Mouse (Mus musculus) neural tube, embryonic 11.5 days (tissue): Measurements from ENCODE around the gene Sec63. TPM values are rescaled to one million over a fixed set of nuclear protein-coding genes. Genes with fewer than 3 reads are reported as not detected.

Source experiments
- ATAC-seq: fragments of 200-750 bp; cut with Nextera tagmentation; 2 replicates; pipeline ENCODE4 v1.8.0; 2017; ENCODE audit warnings: moderate number of reproducible peaks, mild to moderate bottlenecking, moderate TSS enrichment, moderate library complexity; ENCODE audit not compliant: insufficient read depth, low FRiP score, low TSS enrichment
- DNase-seq: peaks from one replicate; pipeline ENCODE4 v3.0.0-alpha.2; 2015; ENCODE audit warnings: low spot score
- H3K27ac ChIP-seq: fragments of 300-500 bp; sonication (generic); 2 replicates; pipeline ENCODE4 v1.5.1; 2014; ENCODE audit warnings: low read depth, mild to moderate bottlenecking, low read length
- H3K27me3 ChIP-seq: fragments of 300-500 bp; sonication (generic); 2 replicates; pipeline ENCODE4 v1.6.1; 2014; ENCODE audit warnings: mild to moderate bottlenecking, low read length, mixed read lengths; ENCODE audit not compliant: control insufficient read depth, insufficient read depth
- H3K36me3 ChIP-seq: fragments of 300-500 bp; sonication (generic); 2 replicates; pipeline ENCODE4 v1.6.1; 2014; ENCODE audit warnings: mild to moderate bottlenecking, low read length, moderate library complexity, mixed read lengths; ENCODE audit not compliant: control insufficient read depth, insufficient read depth
- H3K4me1 ChIP-seq: fragments of 300-500 bp; sonication (generic); 2 replicates; pipeline ENCODE4 v1.6.1; 2014; ENCODE audit warnings: low read length, mixed read lengths; ENCODE audit not compliant: control insufficient read depth, insufficient read depth
- H3K4me2 ChIP-seq: fragments of 300-500 bp; sonication (generic); 2 replicates; pipeline ENCODE4 v1.6.1; 2014; ENCODE audit warnings: low read depth, mild to moderate bottlenecking, moderate library complexity
- H3K4me3 ChIP-seq: fragments of 300-500 bp; sonication (generic); 2 replicates; pipeline ENCODE4 v1.5.1; 2014; ENCODE audit warnings: low read depth, low read length
- H3K9ac ChIP-seq: fragments of 300-500 bp; sonication (generic); 2 replicates; pipeline ENCODE4 v1.6.1; 2014; ENCODE audit warnings: mild to moderate bottlenecking, low read length
- H3K9me3 ChIP-seq: fragments of 300-500 bp; sonication (generic); 2 replicates; pipeline ENCODE4 v1.6.1; 2016; ENCODE audit warnings: low read length; ENCODE audit not compliant: control insufficient read depth
- WGBS: fragments of 180-500 bp; shearing (Covaris S2); extraction: QIAGEN DNeasy Blood & Tissue Kit; methylation state at CpG from one replicate; pipeline ENCODE4 v1.1.7; 2014; 5-methylcytosine and 5-hydroxymethylcytosine counted together
- polyA plus RNA-seq: library from polyadenylated mRNA; unstranded; fragments of >200 nt; fragmentation: Nextera tagmentation; extraction: Ambion mirVana; gene quantifications from 2 replicates; pipeline ENCODE4 v1.2.1, GENCODE M21; 2014

Gene Sec63
- 30.4 and 36.0 TPM in 2 replicates for polyA plus RNA-seq

GRCm38 (mm10) chr10:42760999-42761900 is at the start of gene Sec63:
TSS of gene Sec63 (plus strand) at chr10:42761496.
- H3K36me3 ChIP-seq, result no peaks in the 10 kb centered on the region
- H3K4me3 ChIP-seq, result peak within 1 kb of the TSS; percentile 87
- peak within 1 kb of the TSS; percentile 84 for H3K27ac ChIP-seq
- ATAC-seq, result peak; percentile 95
- peak within 1 kb of the TSS; percentile 94 for H3K9ac ChIP-seq
- no peaks in the 10 kb centered on the region for H3K9me3 ChIP-seq
- H3K27me3 ChIP-seq, result no peaks in the 10 kb centered on the region
- peak; percentile 98 for DNase-seq
- H3K4me2 ChIP-seq, result peak within 1 kb of the TSS; percentile 86
- peaks cover 4% of the 10 kb centered on the region; the same call in 1 of the 2 replicates for H3K4me1 ChIP-seq
- WGBS, result under 1% methylated on average over 69 of the region's 81 CpGs

DNA sequence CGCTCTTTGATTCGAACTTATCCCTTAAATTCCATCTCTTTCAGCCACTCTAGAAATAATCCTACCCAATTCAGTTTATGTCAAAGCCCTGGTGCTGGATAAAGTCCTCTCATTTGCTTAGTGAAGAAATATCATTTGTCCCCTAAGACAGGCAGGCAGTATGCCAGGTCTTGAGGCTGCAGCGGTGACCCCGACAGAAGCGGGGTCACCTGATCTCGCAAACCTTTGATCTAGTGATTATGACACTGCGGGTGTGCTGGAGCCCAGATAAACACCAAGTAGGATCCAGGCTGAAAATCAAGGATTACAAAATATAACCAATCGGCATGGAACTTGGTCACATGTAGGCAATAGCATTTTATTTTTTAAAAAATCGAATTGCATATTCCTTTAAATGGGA is 46.6 kb upstream of the Sec63 start:
- ATAC-seq (no peak), DNase-seq (no peak)
- Histone ChIP-seq H3K4me1 (no peaks in the 10 kb centered on the region; the same call in 1 of the 2 replicates), H3K27me3 (0 out of 2 replicates have a peak, but pooled peaks cover 2% of the 10 kb centered on the region), H3K9ac (no peak overlapping the region), H3K9me3 (no peaks in the 10 kb centered on the region), H3K4me2 (no peak overlapping the region), H3K27ac (no peak overlapping the region), H3K4me3 (no peak overlapping the region), H3K36me3 (no peaks in the 10 kb centered on the region)
- 14% methylated on average over 9 of the region's 9 CpGs for WGBS

DNA sequence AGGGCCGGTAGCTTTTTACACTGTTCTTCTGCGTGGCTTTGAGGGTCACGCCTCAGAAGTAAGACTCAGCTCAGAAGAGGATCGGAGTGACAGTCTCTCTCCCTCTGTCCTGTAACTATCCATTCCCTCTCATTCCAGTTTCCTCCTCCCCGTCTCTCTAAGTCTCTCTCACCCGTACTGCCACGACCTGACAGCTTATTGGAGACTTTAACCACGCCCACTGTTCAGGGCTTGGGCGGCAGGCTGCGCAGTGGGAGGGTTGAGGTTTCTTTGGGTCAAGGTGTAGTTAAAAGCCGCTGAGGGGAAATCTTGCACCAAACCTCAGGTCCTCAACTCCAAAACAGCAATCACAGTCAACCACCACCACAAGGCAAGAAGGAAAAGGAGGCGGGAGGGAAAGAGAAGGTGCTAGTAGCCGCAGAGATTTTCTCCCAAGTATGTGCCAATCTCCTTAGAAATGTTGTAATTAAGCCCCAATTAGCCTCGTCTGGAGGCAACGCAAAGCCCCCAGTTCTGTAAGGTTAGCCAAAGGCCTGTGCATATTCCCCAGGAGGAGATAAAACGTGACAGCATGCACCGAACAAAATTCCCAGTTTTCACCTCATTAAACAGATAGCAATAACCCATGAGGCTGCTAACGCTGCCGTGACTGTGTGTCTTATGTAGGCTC is 45.8 kb upstream of the Sec63 start:
- Histone ChIP-seq H3K27me3 (0 out of 2 replicates have a peak, but pooled peaks cover 2% of the 10 kb centered on the region), H3K9ac (no peak overlapping the region), H3K4me1 (no peaks in the 10 kb centered on the region; the same call in 1 of the 2 replicates), H3K36me3 (no peaks in the 10 kb centered on the region), H3K9me3 (no peaks in the 10 kb centered on the region), H3K4me3 (no peak overlapping the region), H3K4me2 (peak overlapping the region; percentile 1; the same call in 1 of the 2 replicates), H3K27ac (no peak overlapping the region)
- ATAC-seq (no peak), DNase-seq (no peak)
- WGBS, result 15% methylated on average over 19 of the region's 19 CpGs

- WGBS, result 91% methylated on average over 5 of the region's 5 CpGs
These were observed 39.2 kb upstream of the Sec63 start for GRCm38 (mm10) chr10:42722116-42722515.

GRCm38 (mm10) chr10:42723275-42724232 is 37.7 kb upstream of the Sec63 start:
- Histone ChIP-seq H3K4me3 (no peak overlapping the region), H3K4me2 (no peak overlapping the region), H3K4me1 (no peaks in the 10 kb centered on the region), H3K9me3 (no peaks in the 10 kb centered on the region), H3K27ac (no peak overlapping the region), H3K36me3 (no peaks in the 10 kb centered on the region), H3K27me3 (no peaks in the 10 kb centered on the region), H3K9ac (no peak overlapping the region)
- ATAC-seq (no peak), DNase-seq (no peak)
- WGBS, result 65% methylated on average over 13 of the region's 13 CpGs

More at GRCm38 (mm10) chr10:42722116-42722515, 39.2 kb upstream of the Sec63 start:
- Histone ChIP-seq H3K4me2 (no peak overlapping the region), H3K36me3 (no peaks in the 10 kb centered on the region), H3K27ac (no peak overlapping the region), H3K4me1 (no peaks in the 10 kb centered on the region), H3K4me3 (no peak overlapping the region), H3K27me3 (no peaks in the 10 kb centered on the region), H3K9ac (no peak overlapping the region), H3K9me3 (no peaks in the 10 kb centered on the region)
- DNase-seq, result no peak
- ATAC-seq, result no peak

- Histone ChIP-seq H3K9me3 (no peaks in the 10 kb centered on the region), H3K27me3 (no peaks in the 10 kb centered on the region), H3K27ac (no peak overlapping the region), H3K4me3 (no peak overlapping the region), H3K36me3 (no peaks in the 10 kb centered on the region), H3K4me2 (no peak overlapping the region), H3K4me1 (no peaks in the 10 kb centered on the region), H3K9ac (no peak overlapping the region)
- DNase-seq (no peak), ATAC-seq (no peak)
- 77% methylated on average over 2 of the region's 2 CpGs for WGBS
These were observed 31.7 kb upstream of the Sec63 start for GRCm38 (mm10) chr10:42729607-42730006.

- H3K4me3 ChIP-seq, result no peak overlapping the region
- no peaks in the 10 kb centered on the region for H3K27me3 ChIP-seq
- 68% methylated on average over 5 of the region's 5 CpGs for WGBS
- no peak overlapping the region for H3K9ac ChIP-seq
- ATAC-seq, result no peak
- peak; percentile 33 for DNase-seq
- H3K4me2 ChIP-seq, result no peak overlapping the region
- no peaks in the 10 kb centered on the region for H3K36me3 ChIP-seq
- H3K4me1 ChIP-seq, result no peaks in the 10 kb centered on the region
- no peaks in the 10 kb centered on the region for H3K9me3 ChIP-seq
- no peak overlapping the region for H3K27ac ChIP-seq
These were observed 26.7 kb upstream of the Sec63 start for GRCm38 (mm10) chr10:42734546-42735060.

GRCm38 (mm10) chr10:42751813-42752212 is 9.5 kb upstream of the Sec63 start:
- Histone ChIP-seq H3K4me2 (no peak overlapping the region), H3K4me3 (no peak overlapping the region), H3K9ac (no peak overlapping the region), H3K27me3 (no peaks in the 10 kb centered on the region), H3K36me3 (no peaks in the 10 kb centered on the region), H3K4me1 (no peaks in the 10 kb centered on the region), H3K9me3 (no peaks in the 10 kb centered on the region), H3K27ac (no peak overlapping the region)
- ATAC-seq, result no peak
- WGBS, result 38% methylated on average over 10 of the region's 10 CpGs
- DNase-seq, result no peak
